In the genomic region with DNA sequence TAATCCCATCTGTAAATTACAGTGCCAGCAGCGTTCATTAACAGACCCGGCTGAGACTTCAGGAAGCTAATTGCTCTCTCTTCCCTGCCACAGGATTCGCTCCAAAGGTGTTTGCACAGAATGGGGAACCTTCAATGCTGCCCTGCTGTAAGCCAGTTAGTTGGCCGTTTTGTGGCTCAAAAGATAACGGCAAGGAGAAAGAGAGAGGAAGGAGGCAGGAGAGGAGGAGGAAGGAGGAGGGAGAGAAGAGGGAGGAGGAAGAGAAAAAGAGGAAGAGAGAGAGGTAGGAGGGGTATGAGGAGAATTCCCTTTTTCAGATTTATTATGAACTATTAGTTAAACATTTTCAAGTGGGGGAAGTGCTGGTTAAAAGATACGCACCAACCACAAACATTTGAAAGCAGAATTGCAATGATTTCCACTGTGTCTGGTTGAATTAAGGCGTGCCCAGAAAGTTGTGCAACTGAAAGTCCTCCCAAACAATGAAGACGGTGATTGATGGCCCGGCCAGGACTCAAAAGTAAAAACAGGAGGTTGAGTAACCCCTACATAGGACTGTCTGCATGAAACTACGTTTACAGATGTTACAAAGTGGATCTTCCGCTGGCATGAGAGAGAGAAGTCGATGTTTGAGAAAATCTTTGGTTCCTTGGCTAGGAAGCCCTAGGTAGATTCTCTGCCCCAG, we compare ENCODE assay signal across 12 mouse cellular contexts.
DNase-seq lines count a peak whose midpoint lies in the region; ATAC-seq and TF ChIP-seq lines count a peak whose summit lies in the region.
"Had no signal": no experiment of that assay in that cellular context is flagged by ENCODE, and none has a peak within 500 bp of the region (broad histone marks: within the 10 kb centered on the region; RNA-seq: fewer than 3 reads in every experiment).

No protein-coding gene starts in this region.

- CTCF ChIA-PET in Patski (lab: Charles Lee) = no interaction called here

- H3K4me2 ChIP-seq in limb, embryonic 13.5 days (replicated peaks) = peak overlapping the region; percentile 7; the same call in 1 of the 2 replicates
- H3K4me2 ChIP-seq: hindbrain, embryonic 12.5 days had no signal

- no peaks in the 10 kb centered on the region for H3K9me3 ChIP-seq in limb, embryonic 13.5 days
- H3K9me3 ChIP-seq: hindbrain, embryonic 12.5 days had no signal

- no peaks in the 10 kb centered on the region for H3K27me3 ChIP-seq in Patski
- no peaks in the 10 kb centered on the region for H3K27me3 ChIP-seq in limb, embryonic 13.5 days
- H3K27me3 ChIP-seq: hindbrain, embryonic 12.5 days had no signal

- peak; percentile 34 for ATAC-seq in Patski
- no peak for ATAC-seq in limb, embryonic 13.5 days (ENCODE audit: low FRiP score, low read depth)
- no peak for ATAC-seq in frontal cortex, adult (ENCODE audit: low TSS enrichment)

- H3K9ac ChIP-seq in limb, embryonic 13.5 days = no peak overlapping the region
- H3K9ac ChIP-seq: hindbrain, embryonic 12.5 days had no signal

- POLR2A ChIA-PET in Patski (lab: Charles Lee) = no interaction called here

- peak; percentile 42 for DNase-seq in adrenal gland, adult 2 months
- no peak for DNase-seq in adrenal gland, adult 18-20 months (ENCODE audit: low spot score in 2 of 2)
- no peak for DNase-seq in Patski (ENCODE audit: low read depth, low spot score)
- no peak for DNase-seq in left cerebral cortex, adult 9 months (ENCODE audit: low spot score in 2 of 2)
- no peak for DNase-seq in natural killer cell, adult 2 months (ENCODE audit: low spot score in 2 of 2)
- DNase-seq: cerebellum, adult 11-12 months; layer of hippocampus, postnatal 36 days; spleen, adult 18-20 months had no signal

- TF ChIP-seq CTCF in Patski (IDR thresholded peaks at IDR 0.05) = no peak

- no peaks in the 10 kb centered on the region for H3K79me2 ChIP-seq in macrophage (ENCODE audit: inconsistent target)

- H3K4me1 ChIP-seq in limb, embryonic 13.5 days = peaks cover 31% of the 10 kb centered on the region
- H3K4me1 ChIP-seq: hindbrain, embryonic 12.5 days had no signal

- H3K36me3 ChIP-seq in limb, embryonic 13.5 days = no peaks in the 10 kb centered on the region
- H3K36me3 ChIP-seq in macrophage (ENCODE audit: inconsistent target) = no peaks in the 10 kb centered on the region
- H3K36me3 ChIP-seq: hindbrain, embryonic 12.5 days had no signal

- no peak overlapping the region for H3K27ac ChIP-seq in limb, embryonic 13.5 days
- peak overlapping the region; percentile 34; the same call in 1 of the 2 replicates for H3K27ac ChIP-seq in macrophage
- H3K27ac ChIP-seq: hindbrain, embryonic 12.5 days had no signal

- in situ Hi-C loops in Patski (cut with MboI; ENCODE audit: low pct_unique_long_range_greater_than_20kb) = no loop called here

- no peak overlapping the region for H3K4me3 ChIP-seq in limb, embryonic 13.5 days
- no peak overlapping the region; the same call in 1 of the 2 replicates for H3K4me3 ChIP-seq in macrophage (ENCODE audit: inconsistent target)
- H3K4me3 ChIP-seq: hindbrain, embryonic 12.5 days had no signal

- 50% methylated on average over 12 of the region's 12 CpGs for WGBS in limb, embryonic 13.5 days
- WGBS in macrophage (ENCODE audit: missing documents) = 2% methylated on average over 12 of the region's 12 CpGs
